ENCODE assay signal across 8 mouse cellular contexts in the genomic region with DNA sequence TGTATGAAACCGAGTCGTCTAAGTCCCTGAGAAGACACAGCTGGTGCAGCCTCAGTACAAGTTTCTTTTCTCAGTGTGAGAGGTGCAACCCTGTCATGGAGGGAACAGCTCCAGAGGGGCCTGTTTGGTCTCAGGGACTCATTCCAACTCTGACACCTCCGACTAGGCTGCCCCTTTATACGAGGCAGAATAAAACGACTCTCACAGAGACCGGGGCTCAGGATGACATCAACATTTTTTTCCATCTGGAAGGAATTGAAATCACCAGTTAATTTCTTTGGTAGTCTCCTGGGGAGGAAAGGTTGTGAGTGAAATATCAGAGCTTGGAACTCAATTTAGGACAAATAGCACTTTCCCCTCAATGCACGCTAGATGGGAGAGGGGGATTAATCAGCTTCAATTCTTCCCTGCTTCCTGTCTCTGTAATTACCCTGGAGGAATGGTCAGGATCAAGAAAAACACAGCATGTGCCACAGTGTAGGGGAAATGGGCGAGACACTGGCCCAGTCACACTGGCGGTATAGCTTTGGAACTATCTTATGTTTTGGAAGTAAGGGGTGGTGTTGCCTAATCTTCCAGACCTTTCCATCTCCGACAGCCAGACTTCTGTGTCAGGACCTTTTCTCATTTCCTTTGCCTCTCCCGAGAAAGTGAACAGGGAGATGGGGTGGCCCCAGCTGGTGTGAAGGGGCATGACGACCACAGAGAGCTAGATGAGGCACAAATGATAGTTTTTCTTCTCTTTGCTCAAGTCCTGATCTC. TPM values are rescaled to one million over a fixed set of nuclear protein-coding genes. Genes with fewer than 3 reads are reported as not detected.
DNase-seq lines count a peak whose midpoint lies in the region; ATAC-seq lines count a peak whose summit lies in the region.
"Had no signal": no experiment of that assay in that cellular context is flagged by ENCODE, and none has a peak within 500 bp of the region (broad histone marks: within the 10 kb centered on the region; RNA-seq: fewer than 3 reads in every experiment).

No protein-coding gene starts in this region.

- H3K4me3 ChIP-seq in neural tube, embryonic 13.5 days: no peak overlapping the region
- H3K4me3 ChIP-seq in limb, embryonic 11.5 days (ENCODE audit: low read depth, low read length): no peak overlapping the region
- H3K4me3 ChIP-seq: midbrain, embryonic 12.5 days had no signal

- no peaks in the 10 kb centered on the region for H3K9me3 ChIP-seq in neural tube, embryonic 13.5 days
- H3K9me3 ChIP-seq in limb, embryonic 11.5 days (ENCODE audit: control insufficient read depth, low read length): no peaks in the 10 kb centered on the region
- H3K9me3 ChIP-seq: midbrain, embryonic 12.5 days had no signal

- no peak for ATAC-seq in neural tube, embryonic 13.5 days (ENCODE audit: low read depth)
- ATAC-seq in limb, embryonic 11.5 days (ENCODE audit: insufficient number of reproducible peaks, low FRiP score, low TSS enrichment, low read depth): peak; percentile 91
- ATAC-seq in cerebellum, adult (ENCODE audit: insufficient number of reproducible peaks, low FRiP score, low TSS enrichment): no peak

- no peak for DNase-seq in neural tube, embryonic 10.5 days (ENCODE audit: extremely low spot score, low spot score)
- DNase-seq in heart, adult 9 months (ENCODE audit: low spot score in 2 of 2): peak; percentile 74 to 76
- DNase-seq in limb, embryonic 11.5 days (ENCODE audit: low spot score): peak; percentile 49
- DNase-seq in thymus, postnatal 0 days (ENCODE audit: low spot score): no peak
- no peak for DNase-seq in yolk sac, embryonic 10.5 days (ENCODE audit: low spot score)

- H3K4me2 ChIP-seq in neural tube, embryonic 13.5 days: no peak overlapping the region
- no peak overlapping the region for H3K4me2 ChIP-seq in limb, embryonic 11.5 days (ENCODE audit: low read depth, severe bottlenecking)
- H3K4me2 ChIP-seq: midbrain, embryonic 12.5 days had no signal

- peaks cover 20% of the 10 kb centered on the region for H3K4me1 ChIP-seq in neural tube, embryonic 13.5 days (replicated peaks)
- H3K4me1 ChIP-seq in limb, embryonic 11.5 days (ENCODE audit: control insufficient read depth, insufficient read depth, low read length): peaks cover 7% of the 10 kb centered on the region; the same call in 1 of the 2 replicates

- H3K9ac ChIP-seq in neural tube, embryonic 13.5 days: no peak overlapping the region
- H3K9ac ChIP-seq in limb, embryonic 11.5 days (ENCODE audit: low read length): no peak overlapping the region
- H3K9ac ChIP-seq: midbrain, embryonic 12.5 days had no signal

- WGBS in neural tube, embryonic 13.5 days: 54% methylated on average over 12 of the region's 12 CpGs
- WGBS in limb, embryonic 11.5 days: 22% methylated on average over 12 of the region's 12 CpGs

- H3K27me3 ChIP-seq in neural tube, embryonic 13.5 days: no peaks in the 10 kb centered on the region
- no peaks in the 10 kb centered on the region for H3K27me3 ChIP-seq in limb, embryonic 11.5 days (ENCODE audit: control insufficient read depth, insufficient read depth, low read length)

- 0 out of 2 replicates have a peak overlapping the region, but pooled peaks have one; percentile 13 for H3K27ac ChIP-seq in neural tube, embryonic 13.5 days (replicated peaks)
- H3K27ac ChIP-seq in limb, embryonic 11.5 days (replicated peaks; ENCODE audit: low read depth, low read length): peak overlapping the region; percentile 38
- H3K27ac ChIP-seq: midbrain, embryonic 12.5 days had no signal

- H3K36me3 ChIP-seq in neural tube, embryonic 13.5 days: no peaks in the 10 kb centered on the region
- H3K36me3 ChIP-seq in limb, embryonic 11.5 days (ENCODE audit: control insufficient read depth, insufficient read depth, low read length): no peaks in the 10 kb centered on the region
- H3K36me3 ChIP-seq: midbrain, embryonic 12.5 days had no signal

RNA-seq across cellular contexts. Expression of a gene that starts 28.1 kb away (rescaled TPM):
- polyA plus RNA-seq in neural tube, embryonic 13.5 days (2015; fragmentation: Nextera tagmentation; extraction: Ambion mirVana): 4.2 and 5.9 TPM in 2 replicates
- 11.9 and 12.0 TPM in 2 replicates for polyA plus RNA-seq in limb, embryonic 11.5 days (2014; fragmentation: Nextera tagmentation; extraction: Ambion mirVana)
- polyA plus RNA-seq in thymus, postnatal 0 days (2015; fragmentation: Nextera tagmentation; extraction: Ambion mirVana): 4.8 and 5.8 TPM in 2 replicates

RNA-seq across cellular contexts. Expression of a gene that starts 50.1 kb away (rescaled TPM):
- 36.9 and 38.7 TPM in 2 replicates for polyA plus RNA-seq in neural tube, embryonic 13.5 days (2015; fragmentation: Nextera tagmentation; extraction: Ambion mirVana)
- polyA plus RNA-seq in limb, embryonic 11.5 days (2014; fragmentation: Nextera tagmentation; extraction: Ambion mirVana): 26.4 and 28.7 TPM in 2 replicates
- polyA plus RNA-seq in thymus, postnatal 0 days (2015; fragmentation: Nextera tagmentation; extraction: Ambion mirVana): 26.8 and 28.0 TPM in 2 replicates

Comparison
In these comparisons a context has a peak if more than half of its experiments do, and no peak if none do; other contexts are left out.
1. DNase-seq: peak in heart, adult 9 months (2 of 2) and limb, embryonic 11.5 days (single experiment); none in neural tube, embryonic 10.5 days (single experiment), thymus, postnatal 0 days (single experiment) and yolk sac, embryonic 10.5 days (single experiment).